Mouse (Mus musculus): Measurements from ENCODE around the gene Tead1.

DNA sequence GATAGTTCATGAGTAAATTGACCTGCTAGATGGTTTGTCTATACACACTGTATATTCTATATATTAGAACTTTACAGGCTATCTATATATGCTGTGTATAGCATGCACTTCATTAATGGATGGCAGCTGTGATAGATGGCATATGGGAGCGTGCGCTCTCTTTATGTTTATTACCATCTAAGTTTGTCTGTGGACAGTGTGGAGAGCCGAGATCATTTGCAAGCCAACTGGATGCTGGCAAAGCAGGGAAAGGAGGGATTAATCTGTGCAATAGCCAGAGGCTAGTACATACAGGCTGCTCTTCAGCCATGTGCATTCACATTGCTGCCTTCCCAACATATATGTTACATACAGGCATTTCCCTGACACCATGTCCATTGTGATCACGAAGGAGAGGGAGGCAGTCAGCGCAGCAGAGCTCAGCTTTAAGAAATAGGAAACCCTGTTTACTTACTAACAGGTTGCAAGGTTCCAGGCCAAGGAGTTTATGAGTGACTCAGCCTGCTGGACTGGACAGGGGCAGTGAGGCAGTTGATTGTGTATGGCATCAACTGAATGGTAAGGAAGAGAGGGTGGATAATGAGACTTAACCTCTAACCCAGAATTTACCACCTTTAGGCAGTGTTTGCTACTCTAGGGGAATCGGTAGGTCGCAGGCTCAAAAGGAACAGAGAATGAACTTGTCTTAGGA, 173.2 kb downstream of the Tead1 start:
- TF ChIP-seq CTCF (IDR thresholded peaks at IDR 0.05; ENCODE audit: low read depth, low read length) (no peak), POLR2A (IDR thresholded peaks at IDR 0.05; ENCODE audit: insufficient read depth, low read length) (no peak), EP300 (IDR thresholded peaks at IDR 0.05; ENCODE audit: insufficient read depth, low read depth, low read length) (no peak)
